Mouse (Mus musculus): Measurements from ENCODE around the gene Ticam1. TPM values are rescaled to one million over a fixed set of nuclear protein-coding genes. Genes with fewer than 3 reads are reported as not detected.
A peak's percentile ranks its signal among the peaks of the same experiment; 100 is the strongest.

The Ticam1 gene
- polyA plus RNA-seq, 1 experiment = 4.0 TPM

GRCm38 (mm10) chr17:56302363-56302996 lies 25.9 kb upstream of the Ticam1 start:
- Histone ChIP-seq H3K4me1 (ENCODE audit: control insufficient read depth, insufficient read depth, low read length) (peaks cover 2% of the 10 kb centered on the region), H3K27me3 (ENCODE audit: control insufficient read depth, insufficient read depth, low read length, poor library complexity, severe bottlenecking) (no peaks in the 10 kb centered on the region), H3K27ac (ENCODE audit: insufficient read depth, low read length) (peak overlapping the region; percentile 83), H3K9ac (ENCODE audit: low read depth, poor library complexity, severe bottlenecking) (peak overlapping the region; percentile 78), H3K36me3 (ENCODE audit: control insufficient read depth, insufficient read depth, low read length, poor library complexity, severe bottlenecking) (peaks cover 19% of the 10 kb centered on the region), H3K4me3 (ENCODE audit: low read depth, low read length) (peak overlapping the region; percentile 36), H3K9me3 (replicated peaks; ENCODE audit: control insufficient read depth, insufficient read depth, low read length, poor library complexity, severe bottlenecking) (no peaks in the 10 kb centered on the region)
- TF ChIP-seq POLR2A (IDR thresholded peaks at IDR 0.05; ENCODE audit: insufficient read depth, low read length) (no peak), EP300 (IDR thresholded peaks at IDR 0.05; ENCODE audit: insufficient read depth, low read depth, low read length) (no peak), CTCF (IDR thresholded peaks at IDR 0.05; ENCODE audit: low read depth, low read length) (no peak)

- Histone ChIP-seq H3K4me1 (ENCODE audit: control insufficient read depth, insufficient read depth, low read length) (peaks cover 2% of the 10 kb centered on the region), H3K36me3 (ENCODE audit: control insufficient read depth, insufficient read depth, low read length, poor library complexity, severe bottlenecking) (0 out of 2 replicates have a peak, but pooled peaks cover under 1% of the 10 kb centered on the region), H3K4me3 (ENCODE audit: low read depth, low read length) (no peak within 1 kb of the TSS), H3K9ac (ENCODE audit: low read depth, poor library complexity, severe bottlenecking) (no peak within 1 kb of the TSS), H3K9me3 (replicated peaks; ENCODE audit: control insufficient read depth, insufficient read depth, low read length, poor library complexity, severe bottlenecking) (no peaks in the 10 kb centered on the region), H3K27ac (ENCODE audit: insufficient read depth, low read length) (no peak within 1 kb of the TSS), H3K27me3 (ENCODE audit: control insufficient read depth, insufficient read depth, low read length, poor library complexity, severe bottlenecking) (no peaks in the 10 kb centered on the region)
- TF ChIP-seq CTCF (IDR thresholded peaks at IDR 0.05; ENCODE audit: low read depth, low read length) (no peak), POLR2A (IDR thresholded peaks at IDR 0.05; ENCODE audit: insufficient read depth, low read length) (no peak), EP300 (IDR thresholded peaks at IDR 0.05; ENCODE audit: insufficient read depth, low read depth, low read length) (no peak)
Observed at GRCm38 (mm10) chr17:56300186-56300585, 23.6 kb upstream of the Ticam1 start, which contains the start of gene Arrdc5. Arrdc5 (minus strand) TSS chr17:56300286.

GRCm38 (mm10) chr17:56298238-56298637 lies 21.7 kb upstream of the Ticam1 start:
- H3K27ac ChIP-seq (ENCODE audit: insufficient read depth, low read length) = no peak overlapping the region

GRCm38 (mm10) chr17:56296201-56296600 lies 19.6 kb upstream of the Ticam1 start:
- H3K27ac ChIP-seq (ENCODE audit: insufficient read depth, low read length) = no peak overlapping the region
- no peaks in the 10 kb centered on the region for H3K27me3 ChIP-seq (ENCODE audit: control insufficient read depth, insufficient read depth, low read length, poor library complexity, severe bottlenecking)
- no peak overlapping the region for H3K4me3 ChIP-seq (ENCODE audit: low read depth, low read length)
- TF ChIP-seq CTCF (IDR thresholded peaks at IDR 0.05; ENCODE audit: low read depth, low read length) = no peak
- TF ChIP-seq POLR2A (IDR thresholded peaks at IDR 0.05; ENCODE audit: insufficient read depth, low read length) = no peak
- no peak for TF ChIP-seq EP300 (IDR thresholded peaks at IDR 0.05; ENCODE audit: insufficient read depth, low read depth, low read length)
- no peak overlapping the region for H3K9ac ChIP-seq (ENCODE audit: low read depth, poor library complexity, severe bottlenecking)
- no peaks in the 10 kb centered on the region for H3K36me3 ChIP-seq (ENCODE audit: control insufficient read depth, insufficient read depth, low read length, poor library complexity, severe bottlenecking)
- peaks cover 9% of the 10 kb centered on the region for H3K4me1 ChIP-seq (ENCODE audit: control insufficient read depth, insufficient read depth, low read length)
- no peaks in the 10 kb centered on the region for H3K9me3 ChIP-seq (replicated peaks; ENCODE audit: control insufficient read depth, insufficient read depth, low read length, poor library complexity, severe bottlenecking)

More at GRCm38 (mm10) chr17:56298238-56298637, 21.7 kb upstream of the Ticam1 start:
- no peaks in the 10 kb centered on the region for H3K27me3 ChIP-seq (ENCODE audit: control insufficient read depth, insufficient read depth, low read length, poor library complexity, severe bottlenecking)
- no peak overlapping the region for H3K9ac ChIP-seq (ENCODE audit: low read depth, poor library complexity, severe bottlenecking)
- no peak for TF ChIP-seq POLR2A (IDR thresholded peaks at IDR 0.05; ENCODE audit: insufficient read depth, low read length)
- no peak for TF ChIP-seq EP300 (IDR thresholded peaks at IDR 0.05; ENCODE audit: insufficient read depth, low read depth, low read length)
- TF ChIP-seq CTCF (IDR thresholded peaks at IDR 0.05; ENCODE audit: low read depth, low read length) = no peak
- peaks cover 2% of the 10 kb centered on the region for H3K4me1 ChIP-seq (ENCODE audit: control insufficient read depth, insufficient read depth, low read length)
- H3K4me3 ChIP-seq (ENCODE audit: low read depth, low read length) = no peak overlapping the region
- no peaks in the 10 kb centered on the region for H3K9me3 ChIP-seq (replicated peaks; ENCODE audit: control insufficient read depth, insufficient read depth, low read length, poor library complexity, severe bottlenecking)
- H3K36me3 ChIP-seq (ENCODE audit: control insufficient read depth, insufficient read depth, low read length, poor library complexity, severe bottlenecking) = no peaks in the 10 kb centered on the region

- Histone ChIP-seq H3K9ac (ENCODE audit: low read depth, poor library complexity, severe bottlenecking) (no peak overlapping the region), H3K27ac (ENCODE audit: insufficient read depth, low read length) (no peak overlapping the region), H3K27me3 (ENCODE audit: control insufficient read depth, insufficient read depth, low read length, poor library complexity, severe bottlenecking) (no peaks in the 10 kb centered on the region), H3K4me3 (ENCODE audit: low read depth, low read length) (no peak overlapping the region), H3K4me1 (ENCODE audit: control insufficient read depth, insufficient read depth, low read length) (peaks cover 9% of the 10 kb centered on the region), H3K36me3 (ENCODE audit: control insufficient read depth, insufficient read depth, low read length, poor library complexity, severe bottlenecking) (no peaks in the 10 kb centered on the region), H3K9me3 (replicated peaks; ENCODE audit: control insufficient read depth, insufficient read depth, low read length, poor library complexity, severe bottlenecking) (no peaks in the 10 kb centered on the region)
- no peak for TF ChIP-seq POLR2A (IDR thresholded peaks at IDR 0.05; ENCODE audit: insufficient read depth, low read length)
- no peak for TF ChIP-seq EP300 (IDR thresholded peaks at IDR 0.05; ENCODE audit: insufficient read depth, low read depth, low read length)
- TF ChIP-seq CTCF (IDR thresholded peaks at IDR 0.05; ENCODE audit: low read depth, low read length) = no peak
Observed at GRCm38 (mm10) chr17:56294241-56294640, 17.7 kb upstream of the Ticam1 start.

- Histone ChIP-seq H3K4me1 (ENCODE audit: control insufficient read depth, insufficient read depth, low read length) (peaks cover 9% of the 10 kb centered on the region), H3K36me3 (ENCODE audit: control insufficient read depth, insufficient read depth, low read length, poor library complexity, severe bottlenecking) (no peaks in the 10 kb centered on the region), H3K9me3 (replicated peaks; ENCODE audit: control insufficient read depth, insufficient read depth, low read length, poor library complexity, severe bottlenecking) (no peaks in the 10 kb centered on the region), H3K9ac (ENCODE audit: low read depth, poor library complexity, severe bottlenecking) (no peak overlapping the region), H3K4me3 (ENCODE audit: low read depth, low read length) (no peak overlapping the region), H3K27ac (ENCODE audit: insufficient read depth, low read length) (no peak overlapping the region), H3K27me3 (ENCODE audit: control insufficient read depth, insufficient read depth, low read length, poor library complexity, severe bottlenecking) (no peaks in the 10 kb centered on the region)
- TF ChIP-seq CTCF (IDR thresholded peaks at IDR 0.05; ENCODE audit: low read depth, low read length) = no peak
Observed at GRCm38 (mm10) chr17:56293291-56293690, 16.7 kb upstream of the Ticam1 start.

Measured in ES-Bruce4 (cell line).